Mouse (Mus musculus) heart, embryonic 16.5 days (tissue): Measurements from ENCODE around the gene Snap25. TPM values are rescaled to one million over a fixed set of nuclear protein-coding genes. Genes with fewer than 3 reads are reported as not detected.

Experiments used
- ATAC-seq: fragments of 200-750 bp; cut with Nextera tagmentation; replicated peaks from 2 replicates; pipeline ENCODE4 v1.8.0; 2017; ENCODE audit warnings: moderate number of reproducible peaks; ENCODE audit not compliant: insufficient read depth, low FRiP score; ENCODE audit errors: extremely low read depth
- H3K27ac ChIP-seq: fragments of 300-500 bp; sonication (generic); 2 replicates; pipeline ENCODE4 v1.5.1; 2014; ENCODE audit warnings: mild to moderate bottlenecking, low read length, control low read depth, moderate library complexity
- H3K27me3 ChIP-seq: fragments of 300-500 bp; sonication (generic); 2 replicates; pipeline ENCODE4 v1.6.1; 2014; ENCODE audit warnings: low read length, mixed read lengths; ENCODE audit not compliant: control insufficient read depth, insufficient read depth
- H3K36me3 ChIP-seq: fragments of 300-500 bp; sonication (generic); 2 replicates; pipeline ENCODE4 v1.6.1; 2014; ENCODE audit not compliant: control insufficient read depth, insufficient read depth
- H3K4me1 ChIP-seq: fragments of 300-500 bp; sonication (generic); 2 replicates; pipeline ENCODE4 v1.6.1; 2014; ENCODE audit warnings: low read length, mixed read lengths; ENCODE audit not compliant: control insufficient read depth, insufficient read depth
- H3K4me2 ChIP-seq: fragments of 300-500 bp; sonication (generic); 2 replicates; pipeline ENCODE4 v1.6.1; 2014; ENCODE audit warnings: low read depth, mild to moderate bottlenecking, control low read depth, low read length
- H3K4me3 ChIP-seq: fragments of 300-500 bp; sonication (generic); 2 replicates; pipeline ENCODE4 v1.5.1; 2014; ENCODE audit warnings: mild to moderate bottlenecking, control low read depth, low read length
- H3K9ac ChIP-seq: fragments of 300-500 bp; sonication (generic); 2 replicates; pipeline ENCODE4 v1.6.1; 2014; ENCODE audit warnings: low read length, control low read depth
- H3K9me3 ChIP-seq: fragments of 300-500 bp; sonication (generic); replicated peaks from 2 replicates; pipeline ENCODE4 v1.6.1; 2016; ENCODE audit warnings: low read length; ENCODE audit not compliant: control insufficient read depth
- WGBS: fragments of 180-500 bp; shearing (Covaris S2); extraction: QIAGEN DNeasy Blood & Tissue Kit; methylation state at CpG from one replicate; pipeline ENCODE4 v1.1.7; 2014; 5-methylcytosine and 5-hydroxymethylcytosine counted together
- polyA plus RNA-seq: library from polyadenylated mRNA; unstranded; fragments of >200 nt; fragmentation: Nextera tagmentation; extraction: Ambion mirVana; gene quantifications from 2 replicates; pipeline ENCODE4 v1.2.1, GENCODE M21; 2015

Snap25 gene
- polyA plus RNA-seq, 1 experiment from 2014 or later = 0.89 TPM

DNA sequence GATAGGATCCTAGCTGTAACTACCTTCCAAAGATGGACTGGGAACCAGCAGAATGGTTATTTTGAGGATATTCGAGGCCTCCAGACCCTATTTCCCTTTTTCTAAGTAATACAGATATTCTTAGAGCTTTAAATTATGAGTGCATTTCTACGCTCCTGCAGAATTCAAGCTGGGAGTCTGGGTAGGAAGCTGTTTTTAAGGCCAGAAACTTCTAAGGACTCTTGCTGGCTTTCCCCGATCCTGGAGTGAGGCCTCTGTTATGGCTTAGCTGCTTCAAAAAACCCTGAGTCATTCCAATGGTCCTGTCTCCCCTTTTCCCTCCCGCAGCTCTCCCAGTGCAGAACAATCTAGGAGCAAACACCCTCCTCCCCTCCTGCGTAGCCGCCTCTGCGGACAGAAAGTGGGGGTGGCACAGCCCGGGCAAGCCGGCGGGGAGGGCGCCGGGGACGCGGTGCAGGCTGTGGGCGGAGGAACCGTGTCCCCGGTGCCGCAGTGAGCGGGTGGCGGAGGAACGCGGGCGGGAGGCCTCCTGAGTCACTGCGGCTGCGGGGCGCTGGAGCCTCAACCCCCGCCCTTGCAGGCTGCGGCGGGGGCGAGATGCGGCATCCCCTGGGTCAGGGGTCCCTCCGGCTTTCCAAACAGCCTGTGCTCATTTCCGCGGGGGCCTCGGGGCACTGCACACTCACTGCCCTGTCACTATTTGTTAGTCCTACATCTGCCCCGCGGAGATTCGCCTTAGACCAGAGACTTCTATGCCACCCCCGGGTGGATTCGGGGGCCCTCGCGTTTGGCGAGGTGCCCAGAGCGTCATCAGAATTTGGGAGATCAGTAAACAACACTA, 34.7 kb upstream of the Snap25 start:
- Histone ChIP-seq H3K27me3 (no peaks in the 10 kb centered on the region), H3K4me1 (peaks cover 32% of the 10 kb centered on the region), H3K36me3 (no peaks in the 10 kb centered on the region), H3K9ac (peak overlapping the region; percentile 92), H3K27ac (peak overlapping the region; percentile 92), H3K4me3 (peak overlapping the region; percentile 69), H3K9me3 (no peaks in the 10 kb centered on the region), H3K4me2 (peak overlapping the region; percentile 91)
- ATAC-seq = peak; percentile 89
- 4% methylated on average over 44 of the region's 44 CpGs for WGBS

DNA sequence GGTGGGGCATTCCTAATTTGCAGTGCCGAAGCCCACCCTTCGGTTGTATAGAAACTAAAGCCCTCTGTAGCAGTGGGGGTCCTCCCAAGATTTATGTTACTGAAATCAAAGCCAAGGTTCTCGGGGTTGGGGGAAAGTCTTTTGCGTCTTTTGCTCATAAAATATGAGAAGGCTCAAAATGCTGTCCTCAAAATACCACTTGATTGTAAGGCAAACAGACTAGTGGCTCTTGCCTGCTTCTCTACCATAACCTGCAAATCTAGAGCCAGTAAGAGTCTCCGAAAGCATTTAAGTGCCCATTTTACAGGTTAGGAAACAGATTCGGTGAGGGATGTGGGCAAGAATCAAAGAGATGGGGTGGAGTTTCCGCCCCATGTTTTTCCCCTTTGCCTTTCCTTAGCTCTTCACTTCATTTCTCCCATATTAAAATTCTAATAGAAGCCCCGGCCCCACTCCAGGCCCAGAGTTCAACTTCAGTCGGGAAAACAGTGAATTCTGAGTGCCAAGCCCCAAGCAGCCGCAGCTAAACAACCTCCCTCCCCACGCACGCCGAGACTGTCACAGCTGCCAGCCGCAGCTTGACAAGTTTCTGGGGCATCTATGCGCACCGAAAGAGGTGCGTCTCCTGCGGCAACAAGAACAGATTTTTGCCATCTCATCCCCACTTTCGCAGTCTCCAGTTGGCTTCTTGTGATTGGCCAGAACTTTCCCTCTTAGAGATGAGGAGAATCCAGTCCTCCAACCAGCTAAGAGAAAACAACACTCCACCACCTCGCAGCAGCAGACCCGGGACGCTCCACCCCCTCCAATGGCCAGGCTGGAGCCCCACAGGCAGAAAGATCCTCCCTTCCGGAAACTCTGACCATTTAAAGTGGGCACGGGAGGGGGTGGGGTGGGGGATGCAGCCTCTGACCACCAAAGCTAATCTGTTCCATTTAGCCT, 33.7 kb upstream of the Snap25 start:
- Histone ChIP-seq H3K9me3 (no peaks in the 10 kb centered on the region), H3K27ac (peak overlapping the region; percentile 92), H3K4me3 (peak overlapping the region; percentile 69), H3K4me1 (peaks cover 32% of the 10 kb centered on the region), H3K4me2 (peak overlapping the region; percentile 91), H3K9ac (peak overlapping the region; percentile 92), H3K27me3 (no peaks in the 10 kb centered on the region), H3K36me3 (no peaks in the 10 kb centered on the region)
- WGBS = 2% methylated on average over 24 of the region's 24 CpGs
- peak; percentile 81 for ATAC-seq

DNA sequence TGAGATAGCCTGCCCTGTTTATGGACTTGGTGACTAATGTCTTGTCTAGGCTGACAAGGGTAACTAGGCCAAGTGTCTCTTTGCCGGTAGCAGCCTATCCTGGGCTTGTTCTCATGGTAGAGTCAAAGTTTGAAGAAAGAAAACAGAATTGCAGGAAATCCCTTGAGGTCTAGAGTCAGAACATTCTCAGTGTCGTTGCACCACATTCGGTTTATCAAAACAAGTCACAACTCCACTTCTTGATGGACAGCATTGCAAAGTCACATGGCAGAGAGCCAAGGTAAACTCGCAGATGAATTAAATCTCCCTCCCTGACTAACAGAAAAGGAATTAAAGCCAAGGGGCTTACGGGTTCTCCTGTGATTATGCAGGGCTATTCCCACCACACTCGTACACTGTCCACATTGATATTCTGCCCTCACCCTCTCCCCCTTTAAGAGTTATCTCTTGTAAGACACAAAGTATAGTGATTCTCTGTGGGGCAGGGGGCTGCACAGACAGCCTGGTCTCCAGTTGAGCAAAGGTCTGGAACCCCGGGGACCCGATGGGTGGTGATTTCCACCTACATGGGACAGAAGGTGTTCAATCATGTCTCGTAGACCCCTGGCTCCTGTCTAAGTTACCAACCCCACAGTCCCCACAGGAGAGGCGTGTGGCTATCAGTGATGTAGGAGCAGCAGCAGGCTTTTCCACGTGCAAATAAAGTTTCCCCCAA, 30.9 kb upstream of the Snap25 start:
- H3K27ac ChIP-seq = peak overlapping the region; percentile 71
- no peaks in the 10 kb centered on the region for H3K9me3 ChIP-seq
- no peak overlapping the region for H3K4me2 ChIP-seq
- ATAC-seq = no peak
- WGBS = 45% methylated on average over 11 of the region's 11 CpGs
- peaks cover 38% of the 10 kb centered on the region for H3K4me1 ChIP-seq
- no peaks in the 10 kb centered on the region for H3K36me3 ChIP-seq
- H3K9ac ChIP-seq = no peak overlapping the region
- no peaks in the 10 kb centered on the region for H3K27me3 ChIP-seq
- no peak overlapping the region for H3K4me3 ChIP-seq

DNA sequence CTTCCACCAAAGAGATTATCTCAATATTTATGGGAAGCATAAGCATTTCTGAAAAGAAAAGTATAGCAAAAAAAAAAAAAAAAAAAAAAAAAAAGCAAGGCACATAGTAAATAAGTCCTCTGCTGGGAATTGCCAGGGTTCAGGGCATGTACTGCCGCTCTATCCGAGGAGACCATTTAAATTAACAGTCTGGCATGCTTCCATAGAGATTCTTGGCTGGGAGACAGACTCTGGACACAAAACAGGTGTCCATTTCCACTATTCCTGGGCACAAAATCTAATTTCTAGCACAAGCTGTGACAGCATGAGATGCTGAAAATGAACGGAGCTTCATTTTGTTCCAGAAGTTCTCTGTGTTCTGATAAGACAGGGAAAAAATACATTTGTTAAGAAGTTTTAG, 27.1 kb upstream of the Snap25 start:
- H3K27ac ChIP-seq = peak overlapping the region; percentile 63
- 17% methylated on average over 3 of the region's 3 CpGs for WGBS
- no peaks in the 10 kb centered on the region for H3K36me3 ChIP-seq
- peak; percentile 76 for ATAC-seq
- no peaks in the 10 kb centered on the region for H3K9me3 ChIP-seq
- H3K27me3 ChIP-seq = no peaks in the 10 kb centered on the region
- no peak overlapping the region for H3K4me2 ChIP-seq
- peaks cover 26% of the 10 kb centered on the region for H3K4me1 ChIP-seq
- H3K4me3 ChIP-seq = no peak overlapping the region
- H3K9ac ChIP-seq = no peak overlapping the region

DNA sequence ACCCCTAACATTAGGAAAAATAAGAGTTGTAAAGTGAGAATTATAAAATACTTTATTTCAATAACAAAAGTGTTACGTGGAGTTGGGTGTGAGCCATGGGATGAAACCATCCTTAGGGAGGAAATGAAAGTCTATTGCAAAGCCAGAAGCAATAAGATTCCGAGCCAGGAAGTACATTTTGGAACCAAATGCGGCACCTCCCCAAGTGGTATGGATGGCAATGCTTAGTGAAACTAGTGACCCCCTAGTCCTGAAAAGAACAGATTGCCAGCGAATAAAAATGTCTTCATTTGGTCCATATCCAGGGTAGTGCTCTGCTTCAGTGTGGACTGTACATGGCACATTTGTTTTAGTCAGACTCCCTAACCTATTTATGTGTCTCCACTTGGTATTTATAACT, 25.9 kb upstream of the Snap25 start:
- peaks cover 30% of the 10 kb centered on the region for H3K4me1 ChIP-seq
- H3K9ac ChIP-seq = no peak overlapping the region
- no peaks in the 10 kb centered on the region for H3K27me3 ChIP-seq
- no peak overlapping the region for H3K4me2 ChIP-seq
- no peak for ATAC-seq
- peak overlapping the region; percentile 86 for H3K27ac ChIP-seq
- H3K36me3 ChIP-seq = no peaks in the 10 kb centered on the region
- WGBS = 75% methylated on average over 4 of the region's 4 CpGs
- no peaks in the 10 kb centered on the region for H3K9me3 ChIP-seq
- no peak overlapping the region for H3K4me3 ChIP-seq

DNA sequence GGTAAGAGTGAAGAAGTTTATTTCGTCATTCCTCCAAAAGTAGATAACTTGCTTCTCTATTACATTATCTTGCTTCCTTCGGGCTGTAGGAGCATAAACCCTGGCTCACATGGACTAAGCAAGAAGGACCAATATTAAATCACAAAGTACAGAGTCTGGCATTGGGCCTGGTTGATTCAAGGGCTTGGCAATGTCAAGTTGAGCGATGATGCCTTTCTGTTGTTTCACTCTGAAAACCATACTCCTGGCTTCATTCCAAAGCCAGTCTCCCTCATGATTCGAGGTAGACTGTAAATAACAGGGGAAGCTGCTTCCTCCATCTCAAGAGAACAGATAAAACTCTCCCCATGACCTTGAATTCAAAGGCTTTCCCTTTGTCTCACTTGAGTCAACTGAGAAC, 23.8 kb upstream of the Snap25 start:
- Histone ChIP-seq H3K9ac (no peak overlapping the region), H3K36me3 (no peaks in the 10 kb centered on the region), H3K27me3 (no peaks in the 10 kb centered on the region), H3K4me2 (no peak overlapping the region), H3K4me1 (peaks cover 27% of the 10 kb centered on the region), H3K4me3 (no peak overlapping the region), H3K27ac (peak overlapping the region; percentile 42), H3K9me3 (no peaks in the 10 kb centered on the region)
- WGBS = 25% methylated on average over 4 of the region's 4 CpGs
- ATAC-seq = no peak

DNA sequence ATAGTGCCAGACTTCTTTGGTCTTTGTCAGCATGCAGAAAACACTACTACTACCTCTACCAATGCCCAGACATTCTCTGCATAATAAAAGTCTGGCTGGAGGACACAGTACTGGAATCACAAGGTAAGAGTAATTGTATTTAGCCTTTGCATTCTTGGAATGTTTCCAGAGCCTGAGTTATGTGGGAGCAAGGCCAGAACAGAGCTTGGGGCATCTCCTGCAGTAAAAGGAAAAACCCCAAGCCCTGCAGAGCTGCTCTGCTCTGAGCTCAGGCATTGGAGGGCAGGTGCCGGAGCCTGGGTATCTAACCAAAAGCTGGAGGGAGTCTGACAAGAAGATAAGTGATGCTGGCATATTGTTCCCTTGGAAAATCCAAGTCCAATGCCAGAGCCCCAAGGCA, 21.6 kb upstream of the Snap25 start:
- 41% methylated on average over 1 of the region's 1 CpGs for WGBS
- peaks cover 22% of the 10 kb centered on the region for H3K4me1 ChIP-seq

DNA sequence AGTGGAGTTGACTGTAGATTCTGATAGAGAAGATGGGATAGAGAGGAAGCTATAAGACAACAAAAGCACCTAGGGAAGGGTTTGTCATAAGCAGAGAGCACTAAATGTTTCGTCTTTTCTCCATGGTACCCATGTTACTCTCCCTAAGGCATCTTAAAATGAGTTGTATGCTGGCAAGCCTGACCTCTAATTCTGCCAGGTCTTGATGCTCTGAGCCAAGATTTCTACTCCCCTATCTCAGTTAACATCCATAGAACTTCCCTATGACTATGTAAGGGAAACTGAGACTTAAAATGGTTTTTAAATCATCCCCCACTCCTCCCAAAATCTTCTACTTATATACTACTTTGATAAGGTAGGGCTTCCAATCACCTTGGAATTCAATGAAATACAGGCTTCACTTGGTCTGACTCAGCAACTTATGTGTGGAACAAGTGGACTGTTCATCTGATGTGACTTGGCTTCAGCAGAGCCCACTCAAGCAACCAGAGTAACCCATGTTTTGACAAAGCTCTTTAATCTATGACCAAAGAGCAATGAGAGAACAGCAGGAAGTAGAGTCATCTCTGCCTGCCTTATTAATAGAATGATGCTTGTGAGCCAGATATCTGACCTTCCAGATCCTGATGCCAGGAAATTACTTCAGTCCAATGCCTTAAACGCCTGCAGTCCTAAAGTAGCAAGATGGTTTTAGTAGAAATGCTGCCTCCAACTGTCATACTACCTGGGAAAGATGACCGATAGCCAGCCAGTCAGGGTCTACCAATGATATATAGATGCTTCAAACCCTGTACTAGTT, 13.6 kb upstream of the Snap25 start:
- H3K4me2 ChIP-seq = no peak overlapping the region
- WGBS = 67% methylated on average over 3 of the region's 3 CpGs
- no peak overlapping the region for H3K27ac ChIP-seq

More for the DNA sequence above, 21.6 kb upstream of the Snap25 start:
- Histone ChIP-seq H3K9me3 (no peaks in the 10 kb centered on the region), H3K9ac (no peak overlapping the region), H3K36me3 (no peaks in the 10 kb centered on the region), H3K4me2 (no peak overlapping the region), H3K27ac (0 out of 2 replicates have a peak overlapping the region, but pooled peaks have one; percentile 51), H3K4me3 (no peak overlapping the region), H3K27me3 (no peaks in the 10 kb centered on the region)
- peak; percentile 69; the same call in 1 of the 2 replicates for ATAC-seq

More for the DNA sequence above, 13.6 kb upstream of the Snap25 start:
- Histone ChIP-seq H3K36me3 (no peaks in the 10 kb centered on the region), H3K4me3 (no peak overlapping the region), H3K9ac (no peak overlapping the region), H3K9me3 (no peaks in the 10 kb centered on the region), H3K4me1 (no peaks in the 10 kb centered on the region), H3K27me3 (no peaks in the 10 kb centered on the region)
- ATAC-seq = no peak
